Mouse (Mus musculus): Measurements from ENCODE around the gene Stk38. TPM values are rescaled to one million over a fixed set of nuclear protein-coding genes. Genes with fewer than 3 reads are reported as not detected.

The Stk38 gene
- polyA plus RNA-seq, 1 experiment from 2014 or later: 84.7 TPM

- WGBS (ENCODE audit: missing documents): 91% methylated on average over 7 of the region's 7 CpGs
Measured at GRCm38 (mm10) chr17:28943740-28944139, 64.1 kb downstream of the Stk38 start, which contains the start of gene Pxt1. TSS of gene Pxt1 (minus strand) at chr17:28943840.

GRCm38 (mm10) chr17:28942101-28942500, 65.7 kb downstream of the Stk38 start:
- 84% methylated on average over 10 of the region's 11 CpGs for WGBS (ENCODE audit: missing documents)
- H3K27ac ChIP-seq: no peak overlapping the region
- H3K79me2 ChIP-seq (ENCODE audit: inconsistent target): no peaks in the 10 kb centered on the region
- H3K4me3 ChIP-seq (ENCODE audit: inconsistent target): no peak overlapping the region
- H3K36me3 ChIP-seq (ENCODE audit: inconsistent target): no peaks in the 10 kb centered on the region

More at GRCm38 (mm10) chr17:28943740-28944139, 64.1 kb downstream of the Stk38 start, which contains the start of gene Pxt1:
- Histone ChIP-seq H3K4me3 (ENCODE audit: inconsistent target) (no peak within 1 kb of the TSS), H3K36me3 (ENCODE audit: inconsistent target) (no peaks in the 10 kb centered on the region), H3K27ac (no peak within 1 kb of the TSS), H3K79me2 (ENCODE audit: inconsistent target) (no peaks in the 10 kb centered on the region)

- H3K79me2 ChIP-seq (ENCODE audit: inconsistent target): no peaks in the 10 kb centered on the region
- H3K4me3 ChIP-seq (ENCODE audit: inconsistent target): no peak overlapping the region
- H3K27ac ChIP-seq: no peak overlapping the region
- 88% methylated on average over 25 of the region's 25 CpGs for WGBS (ENCODE audit: missing documents)
- no peaks in the 10 kb centered on the region for H3K36me3 ChIP-seq (ENCODE audit: inconsistent target)
Measured at GRCm38 (mm10) chr17:28940776-28941555, 66.8 kb downstream of the Stk38 start.

- Histone ChIP-seq H3K27ac (no peak overlapping the region), H3K79me2 (ENCODE audit: inconsistent target) (no peaks in the 10 kb centered on the region), H3K36me3 (ENCODE audit: inconsistent target) (no peaks in the 10 kb centered on the region), H3K4me3 (ENCODE audit: inconsistent target) (no peak overlapping the region)
- WGBS (ENCODE audit: missing documents): 76% methylated on average over 10 of the region's 10 CpGs
Measured at GRCm38 (mm10) chr17:28936622-28937345, 71.0 kb downstream of the Stk38 start.

- H3K27ac ChIP-seq: no peak overlapping the region
- WGBS (ENCODE audit: missing documents): 92% methylated on average over 7 of the region's 7 CpGs
Measured at GRCm38 (mm10) chr17:28936133-28936532, 71.7 kb downstream of the Stk38 start.

GRCm38 (mm10) chr17:28934120-28934916, 73.5 kb downstream of the Stk38 start:
- Histone ChIP-seq H3K36me3 (ENCODE audit: inconsistent target) (no peaks in the 10 kb centered on the region), H3K4me3 (ENCODE audit: inconsistent target) (no peak overlapping the region), H3K79me2 (ENCODE audit: inconsistent target) (no peaks in the 10 kb centered on the region), H3K27ac (no peak overlapping the region)
- WGBS (ENCODE audit: missing documents): 73% methylated on average over 19 of the region's 19 CpGs

More at GRCm38 (mm10) chr17:28936133-28936532, 71.7 kb downstream of the Stk38 start:
- no peaks in the 10 kb centered on the region for H3K79me2 ChIP-seq (ENCODE audit: inconsistent target)
- H3K36me3 ChIP-seq (ENCODE audit: inconsistent target): no peaks in the 10 kb centered on the region
- no peak overlapping the region for H3K4me3 ChIP-seq (ENCODE audit: inconsistent target)

- Histone ChIP-seq H3K27ac (no peak overlapping the region), H3K4me3 (ENCODE audit: inconsistent target) (no peak overlapping the region), H3K36me3 (ENCODE audit: inconsistent target) (no peaks in the 10 kb centered on the region), H3K79me2 (ENCODE audit: inconsistent target) (no peaks in the 10 kb centered on the region)
- 86% methylated on average over 4 of the region's 4 CpGs for WGBS (ENCODE audit: missing documents)
Measured at GRCm38 (mm10) chr17:28932274-28932673, 75.5 kb downstream of the Stk38 start.

GRCm38 (mm10) chr17:28931436-28932211, 76.2 kb downstream of the Stk38 start:
- no peak overlapping the region for H3K27ac ChIP-seq
- H3K36me3 ChIP-seq (ENCODE audit: inconsistent target): no peaks in the 10 kb centered on the region
- H3K79me2 ChIP-seq (ENCODE audit: inconsistent target): no peaks in the 10 kb centered on the region
- 90% methylated on average over 18 of the region's 18 CpGs for WGBS (ENCODE audit: missing documents)
- H3K4me3 ChIP-seq (ENCODE audit: inconsistent target): no peak overlapping the region

GRCm38 (mm10) chr17:28930392-28931074, 77.3 kb downstream of the Stk38 start:
- 45% methylated on average over 13 of the region's 14 CpGs for WGBS (ENCODE audit: missing documents)
- no peaks in the 10 kb centered on the region for H3K79me2 ChIP-seq (ENCODE audit: inconsistent target)
- no peaks in the 10 kb centered on the region for H3K36me3 ChIP-seq (ENCODE audit: inconsistent target)
- H3K27ac ChIP-seq: no peak overlapping the region
- no peak overlapping the region for H3K4me3 ChIP-seq (ENCODE audit: inconsistent target)

GRCm38 (mm10) chr17:28929369-28929768, 78.4 kb downstream of the Stk38 start:
- Histone ChIP-seq H3K4me3 (ENCODE audit: inconsistent target) (no peak overlapping the region), H3K79me2 (ENCODE audit: inconsistent target) (no peaks in the 10 kb centered on the region), H3K27ac (no peak overlapping the region), H3K36me3 (ENCODE audit: inconsistent target) (no peaks in the 10 kb centered on the region)
- WGBS (ENCODE audit: missing documents): 91% methylated on average over 4 of the region's 4 CpGs

- no peak overlapping the region for H3K27ac ChIP-seq
- H3K79me2 ChIP-seq (ENCODE audit: inconsistent target): no peaks in the 10 kb centered on the region
- H3K36me3 ChIP-seq (ENCODE audit: inconsistent target): no peaks in the 10 kb centered on the region
- 75% methylated on average over 9 of the region's 9 CpGs for WGBS (ENCODE audit: missing documents)
- H3K4me3 ChIP-seq (ENCODE audit: inconsistent target): no peak overlapping the region
Measured at GRCm38 (mm10) chr17:28928004-28928403, 79.8 kb downstream of the Stk38 start.

- Histone ChIP-seq H3K27ac (no peak overlapping the region), H3K79me2 (ENCODE audit: inconsistent target) (no peaks in the 10 kb centered on the region), H3K36me3 (ENCODE audit: inconsistent target) (no peaks in the 10 kb centered on the region), H3K4me3 (ENCODE audit: inconsistent target) (no peak overlapping the region)
- WGBS (ENCODE audit: missing documents): 45% methylated on average over 15 of the region's 15 CpGs
Measured at GRCm38 (mm10) chr17:28926866-28927635, 80.7 kb downstream of the Stk38 start.

- Histone ChIP-seq H3K79me2 (ENCODE audit: inconsistent target) (no peaks in the 10 kb centered on the region), H3K4me3 (ENCODE audit: inconsistent target) (no peak overlapping the region), H3K36me3 (ENCODE audit: inconsistent target) (no peaks in the 10 kb centered on the region), H3K27ac (no peak overlapping the region)
- 16% methylated on average over 11 of the region's 13 CpGs for WGBS (ENCODE audit: missing documents)
Measured at GRCm38 (mm10) chr17:28926380-28926779, 81.4 kb downstream of the Stk38 start.
